Mouse (Mus musculus): Measurements from ENCODE around the gene Gm4756. TPM values are rescaled to one million over a fixed set of nuclear protein-coding genes. Genes with fewer than 3 reads are reported as not detected.
"Not testable (repeated sequence)": the region's sequence is repeated elsewhere in the genome, so short reads cannot be mapped to it uniquely, and the experiment has no call there.

The Gm4756 gene
- 1.2 and 1.5 TPM in 2 replicates for polyA plus RNA-seq (2011; ENCODE audit: insufficient read depth, insufficient read length, low replicate concordance, missing spikeins)

DNA sequence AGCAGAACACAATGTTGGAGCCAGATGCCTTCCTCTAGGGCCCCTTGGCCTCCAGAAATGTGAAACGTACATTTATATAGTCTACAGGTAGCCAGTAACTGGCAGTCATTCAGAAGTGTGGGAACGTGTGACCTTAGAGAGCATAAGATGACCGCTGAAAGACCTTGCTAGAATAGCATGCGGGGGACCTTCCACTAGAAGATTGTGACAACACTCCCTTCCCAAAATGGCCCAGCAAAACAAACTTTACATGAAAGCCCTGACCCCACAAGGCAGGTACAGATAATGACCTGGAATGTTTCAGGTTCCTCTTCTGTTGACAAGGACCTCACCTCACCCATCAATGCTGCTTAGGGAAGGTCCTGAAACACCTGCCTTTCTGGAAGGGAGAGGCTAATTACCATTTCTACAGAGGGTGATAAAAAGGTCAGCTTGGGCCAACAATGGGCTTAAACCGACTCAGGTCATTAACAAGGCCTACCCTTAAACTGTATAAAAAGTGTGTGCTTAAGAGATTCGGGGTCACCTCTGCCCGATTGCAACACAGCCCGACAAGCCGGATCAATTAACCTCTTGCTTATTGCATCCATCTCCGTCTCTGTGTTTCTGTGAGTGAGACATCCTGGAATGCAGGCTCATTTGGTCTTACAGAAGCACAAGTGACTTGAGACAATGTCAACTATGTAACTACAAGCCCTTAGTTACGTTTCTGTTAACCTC lies at the start of gene Gm4756:
Gene Gm4756, minus strand, starts transcription at position 51 of the 720 bp plus-strand sequence.
- no peak within 1 kb of the TSS; the same call in 1 of the 2 replicates for H3K27ac ChIP-seq (ENCODE audit: control insufficient read depth, insufficient read depth, low read depth, low read length, poor library complexity)
- H3K4me1 ChIP-seq (ENCODE audit: control insufficient read depth, insufficient read depth, low read length): no peaks in the 10 kb centered on the region; the same call in 1 of the 2 replicates
- H3K4me3 ChIP-seq (replicated peaks; ENCODE audit: control insufficient read depth, low read depth, low read length): peak within 1 kb of the TSS; percentile 14
- TF ChIP-seq POLR2A (IDR thresholded peaks at IDR 0.05; ENCODE audit: borderline replicate concordance, control insufficient read depth, low read depth, low read length): no peak
- no peak for TF ChIP-seq CTCF (IDR thresholded peaks at IDR 0.05; ENCODE audit: control insufficient read depth, insufficient read depth, low read length)
- 82% methylated on average over 11 of the region's 11 CpGs for WGBS

DNA sequence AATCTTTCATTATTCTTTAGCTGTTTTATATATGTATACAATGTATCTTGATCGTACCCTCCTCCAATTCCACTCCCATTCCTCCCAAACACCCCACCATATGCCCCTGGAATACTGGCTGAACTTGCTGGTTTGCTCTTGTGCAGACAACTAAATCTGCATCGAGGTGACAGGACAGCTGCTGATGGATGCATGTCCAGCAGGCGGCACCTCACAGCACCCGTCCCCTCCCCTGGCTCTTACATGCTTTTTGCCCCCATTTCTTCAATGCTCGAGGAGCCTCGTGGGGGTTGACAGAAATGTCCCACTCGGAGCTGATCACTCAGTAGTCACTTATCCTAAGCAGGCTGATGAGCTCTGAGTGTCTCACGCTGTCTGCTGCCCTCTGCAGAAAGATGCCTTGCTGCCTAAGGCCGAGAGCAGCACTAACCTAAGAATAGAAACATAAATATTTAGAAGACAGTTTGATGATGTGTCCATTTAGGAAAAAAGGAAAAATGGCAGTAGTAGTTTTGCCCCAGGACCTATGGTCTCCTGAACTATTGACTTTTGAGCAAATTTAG lies 45.5 kb upstream of the Gm4756 start:
- TF ChIP-seq POLR2A (IDR thresholded peaks at IDR 0.05; ENCODE audit: borderline replicate concordance, control insufficient read depth, low read depth, low read length) (no peak), CTCF (IDR thresholded peaks at IDR 0.05; ENCODE audit: control insufficient read depth, insufficient read depth, low read length) (no peak)
- H3K4me1 ChIP-seq (ENCODE audit: control insufficient read depth, insufficient read depth, low read length): no peaks in the 10 kb centered on the region; the same call in 1 of the 2 replicates
- H3K4me3 ChIP-seq (replicated peaks; ENCODE audit: control insufficient read depth, low read depth, low read length): no peak overlapping the region
- H3K27ac ChIP-seq (ENCODE audit: control insufficient read depth, insufficient read depth, low read depth, low read length, poor library complexity): no peak overlapping the region
- WGBS: 51% methylated on average over 9 of the region's 9 CpGs

DNA sequence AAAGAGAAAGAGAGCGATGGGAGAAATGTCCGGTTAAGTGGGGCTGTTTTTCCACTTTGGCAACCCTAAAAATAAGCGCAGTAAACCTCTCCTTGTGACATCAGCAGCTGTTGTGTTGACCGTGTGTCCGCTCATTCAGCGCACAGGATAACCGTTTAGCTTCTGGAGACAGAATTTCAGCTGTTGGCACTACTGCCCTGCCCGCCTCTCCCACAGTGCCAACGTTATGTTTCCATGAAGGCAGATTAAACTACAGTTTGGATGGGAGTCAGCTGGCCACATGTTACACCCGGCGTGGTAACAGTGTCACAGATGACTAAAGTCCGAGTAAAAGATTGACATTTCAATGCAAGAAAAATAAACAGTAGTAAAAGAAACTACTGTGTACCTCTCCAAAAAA lies 45.0 kb upstream of the Gm4756 start:
- H3K27ac ChIP-seq (ENCODE audit: control insufficient read depth, insufficient read depth, low read depth, low read length, poor library complexity): no peak overlapping the region
- H3K4me1 ChIP-seq (ENCODE audit: control insufficient read depth, insufficient read depth, low read length): no peaks in the 10 kb centered on the region; the same call in 1 of the 2 replicates
- WGBS: 69% methylated on average over 12 of the region's 12 CpGs
- TF ChIP-seq CTCF (IDR thresholded peaks at IDR 0.05; ENCODE audit: control insufficient read depth, insufficient read depth, low read length) (no peak), POLR2A (IDR thresholded peaks at IDR 0.05; ENCODE audit: borderline replicate concordance, control insufficient read depth, low read depth, low read length) (no peak)
- H3K4me3 ChIP-seq (replicated peaks; ENCODE audit: control insufficient read depth, low read depth, low read length): no peak overlapping the region

DNA sequence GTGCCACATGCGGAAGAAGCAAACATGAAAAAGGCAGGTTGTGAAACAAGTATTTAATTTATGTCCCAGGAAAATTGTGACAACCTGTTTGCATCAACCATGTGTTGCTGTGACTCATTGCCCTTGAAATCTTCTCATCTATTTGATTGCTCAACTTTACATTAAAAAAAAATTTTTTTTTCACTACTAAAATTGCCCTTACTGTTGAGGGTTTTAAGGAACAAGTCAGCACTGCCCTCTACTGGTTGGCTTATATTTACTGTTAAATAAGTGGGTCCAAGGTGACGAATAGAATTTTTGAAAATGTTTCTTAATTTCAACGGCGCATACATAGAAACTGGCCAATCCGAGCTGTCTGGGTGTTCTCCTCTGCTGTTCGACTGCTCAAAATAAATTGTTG lies 44.4 kb upstream of the Gm4756 start:
- Histone ChIP-seq H3K4me3 (replicated peaks; ENCODE audit: control insufficient read depth, low read depth, low read length) (no peak overlapping the region), H3K4me1 (ENCODE audit: control insufficient read depth, insufficient read depth, low read length) (no peaks in the 10 kb centered on the region; the same call in 1 of the 2 replicates), H3K27ac (ENCODE audit: control insufficient read depth, insufficient read depth, low read depth, low read length, poor library complexity) (no peak overlapping the region)
- 11% methylated on average over 6 of the region's 6 CpGs for WGBS
- no peak for TF ChIP-seq CTCF (IDR thresholded peaks at IDR 0.05; ENCODE audit: control insufficient read depth, insufficient read depth, low read length)

DNA sequence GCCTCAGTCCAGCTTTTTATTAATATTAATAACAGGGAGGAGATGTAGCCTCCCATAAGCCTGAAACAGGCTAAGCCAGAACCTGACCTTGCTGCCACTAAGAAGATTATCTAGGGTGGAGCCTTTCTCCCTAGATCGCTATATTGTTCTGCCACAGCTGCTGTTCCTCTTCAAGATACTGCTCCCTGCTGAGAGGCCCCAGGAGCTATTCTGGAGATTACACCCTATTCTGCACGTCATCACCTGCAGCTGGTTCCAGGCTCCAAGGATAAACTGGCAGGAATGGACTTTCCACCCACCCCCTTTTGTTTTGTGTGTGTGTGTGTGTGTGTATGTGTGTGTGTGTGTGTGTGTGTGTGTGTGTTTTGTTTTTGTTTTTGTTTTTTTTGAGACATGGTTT lies 38.8 kb upstream of the Gm4756 start:
- H3K4me1 ChIP-seq (ENCODE audit: control insufficient read depth, insufficient read depth, low read length); H3K4me3 ChIP-seq (replicated peaks; ENCODE audit: control insufficient read depth, low read depth, low read length); H3K27ac ChIP-seq (ENCODE audit: control insufficient read depth, insufficient read depth, low read depth, low read length, poor library complexity): not testable (repeated sequence)
- WGBS: 74% methylated on average over 2 of the region's 2 CpGs

DNA sequence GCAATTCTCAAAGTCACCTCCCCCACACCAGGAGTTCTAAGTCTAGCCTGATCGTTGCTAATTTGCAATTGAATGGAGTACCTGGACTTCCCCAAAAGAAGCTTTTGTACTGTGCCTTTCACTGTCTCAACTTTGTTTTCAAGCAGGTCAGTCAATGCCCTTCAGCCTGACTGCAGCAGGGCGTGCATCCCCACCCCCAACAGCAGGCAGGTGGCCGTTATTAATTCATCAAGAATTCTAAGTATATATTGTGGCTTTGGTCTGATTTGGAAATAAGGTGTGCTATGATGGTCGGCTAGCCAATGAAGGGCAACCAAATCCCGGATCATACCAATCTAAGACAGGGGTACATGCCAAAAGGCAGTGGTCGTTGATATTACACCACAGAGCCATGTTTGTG lies 38.3 kb upstream of the Gm4756 start:
- 68% methylated on average over 6 of the region's 6 CpGs for WGBS
- H3K4me3 ChIP-seq (replicated peaks; ENCODE audit: control insufficient read depth, low read depth, low read length); H3K27ac ChIP-seq (ENCODE audit: control insufficient read depth, insufficient read depth, low read depth, low read length, poor library complexity); H3K4me1 ChIP-seq (ENCODE audit: control insufficient read depth, insufficient read depth, low read length): not testable (repeated sequence)

DNA sequence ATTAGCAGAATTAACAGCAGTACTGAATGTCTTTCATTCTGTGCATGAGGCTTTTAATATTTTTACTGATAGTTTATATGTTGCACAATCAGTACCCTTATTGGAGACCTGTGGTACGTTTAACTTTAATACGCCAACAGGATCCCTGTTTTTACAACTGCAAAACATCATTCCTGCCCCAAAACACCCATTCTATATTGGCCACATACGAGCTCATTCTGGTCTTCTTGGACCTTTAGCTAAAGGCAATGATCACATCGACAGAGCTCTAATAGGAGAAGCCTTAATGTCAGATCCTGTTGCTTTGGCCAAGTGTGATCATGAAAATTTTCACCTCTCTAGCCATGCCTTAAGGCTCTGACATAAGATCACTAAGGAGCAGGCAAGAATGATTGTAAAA lies 37.1 kb upstream of the Gm4756 start:
- 80% methylated on average over 4 of the region's 4 CpGs for WGBS
- H3K4me3 ChIP-seq (replicated peaks; ENCODE audit: control insufficient read depth, low read depth, low read length); H3K4me1 ChIP-seq (ENCODE audit: control insufficient read depth, insufficient read depth, low read length); H3K27ac ChIP-seq (ENCODE audit: control insufficient read depth, insufficient read depth, low read depth, low read length, poor library complexity): not testable (repeated sequence)

DNA sequence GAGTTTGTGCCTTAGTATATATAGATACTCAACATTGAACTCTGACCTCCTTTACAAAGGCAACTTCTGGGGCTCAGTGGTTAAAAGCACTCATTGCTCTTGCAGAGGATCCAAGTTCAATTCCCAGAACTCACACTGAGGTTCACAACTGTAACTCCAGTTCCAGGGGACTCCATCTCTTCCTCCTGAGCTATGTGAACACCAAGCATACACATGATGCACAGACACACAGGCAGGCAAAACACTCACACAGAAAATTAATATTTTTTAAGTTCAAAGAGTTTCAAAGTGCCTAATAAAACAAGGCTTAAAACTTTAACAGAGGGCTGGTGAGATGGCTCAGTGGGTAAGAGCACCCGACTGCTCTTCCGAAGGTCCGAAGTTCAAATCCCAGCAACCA lies 34.2 kb upstream of the Gm4756 start:
- Histone ChIP-seq H3K4me3 (replicated peaks; ENCODE audit: control insufficient read depth, low read depth, low read length) (no peak overlapping the region), H3K27ac (ENCODE audit: control insufficient read depth, insufficient read depth, low read depth, low read length, poor library complexity) (no peak overlapping the region), H3K4me1 (ENCODE audit: control insufficient read depth, insufficient read depth, low read length) (no peaks in the 10 kb centered on the region)
- TF ChIP-seq CTCF (IDR thresholded peaks at IDR 0.05; ENCODE audit: control insufficient read depth, insufficient read depth, low read length) (no peak), POLR2A (IDR thresholded peaks at IDR 0.05; ENCODE audit: borderline replicate concordance, control insufficient read depth, low read depth, low read length) (no peak)
- 97% methylated on average over 3 of the region's 3 CpGs for WGBS

All from bone marrow, adult 2 months (tissue).